Mouse (Mus musculus): ENCODE results near the gene Kctd21. TPM values are rescaled to one million over a fixed set of nuclear protein-coding genes. Genes with fewer than 3 reads are reported as not detected.

The Kctd21 gene
- polyA plus RNA-seq, 1 experiment from 2014 or later, result 3.5 TPM

DNA sequence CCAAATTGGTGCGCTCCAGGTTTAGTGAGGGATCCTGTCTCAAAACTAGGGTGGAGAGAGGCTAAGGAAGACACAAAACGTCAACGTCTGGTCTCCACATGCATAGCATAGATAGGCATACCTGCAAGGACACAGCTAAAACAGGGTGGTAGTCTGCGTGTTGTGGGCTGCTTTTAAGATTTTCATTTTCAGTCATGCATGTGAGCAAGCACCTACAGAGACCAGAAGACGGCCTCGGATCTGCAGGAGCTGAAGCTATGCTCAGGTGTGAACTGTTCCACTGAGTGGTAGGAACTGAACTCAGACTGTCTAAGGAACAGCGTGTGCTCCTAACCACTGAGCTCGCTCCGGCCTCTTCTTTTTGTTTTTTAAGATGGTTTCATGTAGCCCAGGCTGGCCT lies 43.0 kb downstream of the Kctd21 start:
- no peak overlapping the region for H3K9ac ChIP-seq
- H3K4me1 ChIP-seq (replicated peaks), result peaks cover 7% of the 10 kb centered on the region
- H3K4me2 ChIP-seq, result no peak overlapping the region
- H3K4me3 ChIP-seq, result no peak overlapping the region
- 93% methylated on average over 9 of the region's 9 CpGs for WGBS
- H3K9me3 ChIP-seq (replicated peaks), result no peaks in the 10 kb centered on the region
- no peak overlapping the region for H3K27ac ChIP-seq
- H3K36me3 ChIP-seq, result peaks cover 50% of the 10 kb centered on the region
- no peaks in the 10 kb centered on the region for H3K27me3 ChIP-seq
- no peak for ATAC-seq (replicated peaks; ENCODE audit: insufficient number of reproducible peaks, insufficient read depth, low FRiP score, low read depth)

DNA sequence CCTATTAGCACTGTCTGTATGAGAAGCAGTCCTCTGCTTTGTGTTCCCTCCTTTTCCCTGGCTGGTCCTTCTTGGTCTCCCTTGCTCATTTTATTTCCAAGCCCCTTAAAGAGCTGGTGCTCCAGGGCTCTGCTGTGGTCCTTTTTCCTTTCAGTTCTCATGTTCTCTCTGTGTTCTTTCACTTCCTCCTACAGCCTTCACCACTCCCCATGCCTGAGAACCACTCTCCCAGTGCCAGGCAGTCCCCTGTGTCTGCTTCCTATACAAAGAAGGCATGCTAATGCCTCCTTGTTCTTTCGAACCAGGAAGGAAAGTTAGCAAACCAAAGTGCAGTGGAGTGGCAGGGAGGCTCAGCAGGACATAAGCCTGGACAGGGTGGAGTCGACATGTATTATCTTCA lies 43.8 kb downstream of the Kctd21 start:
- Histone ChIP-seq H3K4me2 (no peak overlapping the region), H3K4me1 (replicated peaks) (peaks cover 6% of the 10 kb centered on the region), H3K9ac (no peak overlapping the region), H3K27ac (no peak overlapping the region), H3K27me3 (no peaks in the 10 kb centered on the region), H3K4me3 (no peak overlapping the region), H3K9me3 (replicated peaks) (no peaks in the 10 kb centered on the region), H3K36me3 (peaks cover 55% of the 10 kb centered on the region)
- 70% methylated on average over 2 of the region's 2 CpGs for WGBS
- no peak for ATAC-seq (replicated peaks; ENCODE audit: insufficient number of reproducible peaks, insufficient read depth, low FRiP score, low read depth)

DNA sequence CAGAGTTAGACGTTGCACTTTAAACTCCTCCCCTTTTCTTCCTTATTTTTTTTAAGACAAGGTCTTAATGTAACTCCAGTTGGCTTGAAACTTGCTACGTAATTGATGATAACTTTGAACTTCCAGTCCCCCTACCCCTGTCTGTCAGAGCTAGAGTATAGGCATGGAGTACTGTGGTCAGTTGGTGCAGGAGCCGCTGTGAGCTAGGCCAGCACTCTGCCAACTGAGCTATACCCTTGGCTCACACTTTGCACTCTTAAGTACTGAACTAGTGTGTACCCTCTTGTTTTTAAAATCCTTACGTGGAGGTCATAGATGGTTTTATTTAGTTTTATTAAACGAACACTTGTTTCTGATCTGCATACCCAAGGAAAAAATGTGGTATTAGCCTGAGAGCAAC lies 47.2 kb downstream of the Kctd21 start:
- Histone ChIP-seq H3K36me3 (peaks cover 86% of the 10 kb centered on the region), H3K4me2 (no peak overlapping the region), H3K27me3 (no peaks in the 10 kb centered on the region), H3K4me1 (replicated peaks) (no peaks in the 10 kb centered on the region), H3K9ac (no peak overlapping the region), H3K4me3 (no peak overlapping the region), H3K27ac (no peak overlapping the region), H3K9me3 (replicated peaks) (no peaks in the 10 kb centered on the region)
- 92% methylated on average over 5 of the region's 5 CpGs for WGBS
- ATAC-seq (replicated peaks; ENCODE audit: insufficient number of reproducible peaks, insufficient read depth, low FRiP score, low read depth), result no peak

DNA sequence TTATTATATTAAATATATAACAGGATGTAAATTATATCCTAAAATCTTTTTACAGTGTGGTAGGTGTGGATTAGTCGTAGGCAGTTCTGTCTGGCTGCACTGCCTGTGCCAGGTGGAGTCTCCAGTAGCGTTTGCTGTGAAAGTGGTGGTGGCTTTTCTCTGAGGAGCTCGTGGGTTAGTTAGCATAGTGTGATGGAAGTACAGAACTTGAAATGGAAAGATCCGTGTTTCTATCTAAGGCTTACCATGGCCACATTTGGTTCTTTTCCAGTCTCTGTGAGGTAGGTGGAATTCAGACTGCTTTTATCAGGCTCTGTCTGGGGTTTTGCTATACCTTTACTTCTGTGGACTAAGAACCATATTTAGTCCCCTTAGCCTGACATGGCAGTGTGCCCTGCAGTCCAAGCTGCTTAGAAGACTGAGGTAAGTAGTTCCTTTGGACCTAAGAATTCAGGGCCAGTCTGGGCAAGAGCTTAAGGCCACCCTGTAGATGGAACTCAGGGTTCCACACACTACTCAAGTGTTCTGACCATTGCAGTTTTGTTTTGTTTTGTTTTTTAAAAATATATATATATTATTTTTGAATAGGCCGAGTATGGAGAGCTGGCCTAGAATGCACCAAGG lies 48.5 kb downstream of the Kctd21 start:
- Histone ChIP-seq H3K4me3 (no peak overlapping the region), H3K9ac (no peak overlapping the region), H3K27me3 (no peaks in the 10 kb centered on the region), H3K36me3 (peaks cover 86% of the 10 kb centered on the region), H3K4me1 (replicated peaks) (no peaks in the 10 kb centered on the region), H3K27ac (no peak overlapping the region), H3K4me2 (no peak overlapping the region), H3K9me3 (replicated peaks) (no peaks in the 10 kb centered on the region)
- no peak for ATAC-seq (replicated peaks; ENCODE audit: insufficient number of reproducible peaks, insufficient read depth, low FRiP score, low read depth)
- WGBS, result 94% methylated on average over 5 of the region's 5 CpGs

DNA sequence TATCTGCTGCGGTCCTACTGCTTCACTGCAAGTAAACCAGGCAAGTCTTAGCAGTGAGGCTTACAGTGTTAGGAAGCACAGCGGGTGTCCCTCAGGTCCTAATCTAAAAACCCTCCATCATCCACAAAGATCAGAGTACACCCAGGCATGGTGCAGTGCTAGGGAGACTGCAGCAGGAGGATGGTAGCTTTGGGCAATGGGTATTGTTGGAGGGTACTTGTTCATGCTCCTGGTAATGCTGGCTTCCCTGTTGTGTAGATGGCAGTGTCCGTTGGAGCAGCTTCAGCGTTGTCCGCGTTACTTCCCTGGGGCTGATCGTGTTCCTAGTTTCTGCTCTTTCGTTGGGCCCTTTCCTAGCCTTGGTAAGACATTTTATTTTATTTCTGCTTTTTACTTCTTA lies 50.5 kb downstream of the Kctd21 start:
- H3K27me3 ChIP-seq, result no peaks in the 10 kb centered on the region
- 96% methylated on average over 8 of the region's 8 CpGs for WGBS
- H3K27ac ChIP-seq, result no peak overlapping the region
- no peaks in the 10 kb centered on the region for H3K4me1 ChIP-seq (replicated peaks)
- no peaks in the 10 kb centered on the region for H3K9me3 ChIP-seq (replicated peaks)
- no peak overlapping the region for H3K4me3 ChIP-seq
- H3K4me2 ChIP-seq, result no peak overlapping the region
- H3K36me3 ChIP-seq, result peaks cover 90% of the 10 kb centered on the region
- H3K9ac ChIP-seq, result no peak overlapping the region
- no peak for ATAC-seq (replicated peaks; ENCODE audit: insufficient number of reproducible peaks, insufficient read depth, low FRiP score, low read depth)

DNA sequence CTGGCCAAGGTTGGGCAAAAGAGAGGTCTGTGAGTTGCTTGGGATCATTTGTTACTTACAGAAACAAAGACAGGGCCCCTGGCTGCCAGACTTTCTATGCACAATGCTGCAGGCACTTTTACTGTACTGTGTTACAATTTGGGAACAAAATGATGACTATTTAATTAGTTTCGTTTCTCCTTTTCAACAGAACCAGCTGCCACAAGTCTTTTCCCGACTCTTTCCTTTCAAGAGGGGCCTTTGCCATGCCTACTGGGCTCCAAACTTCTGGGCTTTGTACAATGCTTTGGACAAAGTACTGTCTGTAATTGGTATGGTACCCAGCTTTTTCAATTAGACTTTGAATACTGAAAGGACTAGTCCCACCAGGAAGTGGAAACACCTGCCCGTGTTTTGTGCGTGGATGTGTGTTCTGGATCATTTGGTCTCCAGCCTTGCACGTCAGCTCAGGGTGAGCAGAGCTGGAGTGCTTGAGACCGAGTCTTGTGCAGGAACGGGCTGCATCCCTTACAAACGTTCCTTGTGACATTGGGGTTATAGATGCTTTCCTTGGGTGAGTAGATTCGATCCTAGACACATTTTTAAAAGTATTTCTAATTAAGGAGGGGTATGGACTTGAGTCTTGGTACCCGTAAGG lies 51.5 kb downstream of the Kctd21 start:
- no peak for ATAC-seq (replicated peaks; ENCODE audit: insufficient number of reproducible peaks, insufficient read depth, low FRiP score, low read depth)
- H3K27ac ChIP-seq, result no peak overlapping the region
- H3K9me3 ChIP-seq (replicated peaks), result no peaks in the 10 kb centered on the region
- H3K9ac ChIP-seq, result no peak overlapping the region
- WGBS, result 88% methylated on average over 10 of the region's 10 CpGs
- H3K4me3 ChIP-seq, result no peak overlapping the region
- peaks cover 89% of the 10 kb centered on the region for H3K36me3 ChIP-seq
- no peaks in the 10 kb centered on the region for H3K4me1 ChIP-seq (replicated peaks)
- no peak overlapping the region for H3K4me2 ChIP-seq
- H3K27me3 ChIP-seq, result no peaks in the 10 kb centered on the region

DNA sequence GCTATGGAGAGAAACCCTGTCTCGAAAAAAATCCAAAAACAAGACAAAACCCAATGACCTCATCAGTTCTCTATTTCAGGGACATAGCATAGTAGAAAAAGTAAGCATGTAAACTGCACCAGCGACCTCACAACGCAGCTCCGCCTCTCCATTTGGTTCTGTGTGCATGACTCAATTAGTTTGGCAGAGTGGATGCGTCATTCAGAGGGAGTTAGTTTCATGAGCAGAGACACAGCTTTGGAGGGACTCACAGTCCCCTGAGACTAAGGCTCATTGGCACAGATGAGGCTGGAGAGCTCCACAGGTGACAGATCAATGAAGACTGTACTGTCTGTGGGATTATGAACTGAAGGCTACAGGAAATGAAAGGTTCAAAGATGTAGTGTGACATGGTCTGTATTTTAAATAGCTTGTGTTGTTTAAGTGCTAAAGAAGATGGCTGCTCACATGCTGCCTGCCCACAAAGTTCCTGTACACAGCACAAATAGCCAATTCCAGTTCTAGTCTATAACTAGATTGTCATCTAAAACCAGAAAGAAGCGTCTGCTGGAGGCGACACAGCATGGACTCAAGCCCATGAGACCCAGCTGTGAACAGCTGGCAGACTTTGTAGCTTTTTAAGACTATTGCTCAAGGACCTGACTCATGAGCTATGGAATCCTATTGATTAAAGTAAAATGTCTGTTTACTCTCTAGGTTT lies 54.1 kb downstream of the Kctd21 start:
- H3K4me3 ChIP-seq, result no peak overlapping the region
- H3K4me2 ChIP-seq, result no peak overlapping the region
- peaks cover 90% of the 10 kb centered on the region for H3K36me3 ChIP-seq
- no peak overlapping the region for H3K9ac ChIP-seq
- H3K9me3 ChIP-seq (replicated peaks), result no peaks in the 10 kb centered on the region
- no peak overlapping the region for H3K27ac ChIP-seq
- H3K4me1 ChIP-seq (replicated peaks), result no peaks in the 10 kb centered on the region
- no peaks in the 10 kb centered on the region for H3K27me3 ChIP-seq
- WGBS, result 91% methylated on average over 7 of the region's 7 CpGs
- ATAC-seq (replicated peaks; ENCODE audit: insufficient number of reproducible peaks, insufficient read depth, low FRiP score, low read depth), result no peak

DNA sequence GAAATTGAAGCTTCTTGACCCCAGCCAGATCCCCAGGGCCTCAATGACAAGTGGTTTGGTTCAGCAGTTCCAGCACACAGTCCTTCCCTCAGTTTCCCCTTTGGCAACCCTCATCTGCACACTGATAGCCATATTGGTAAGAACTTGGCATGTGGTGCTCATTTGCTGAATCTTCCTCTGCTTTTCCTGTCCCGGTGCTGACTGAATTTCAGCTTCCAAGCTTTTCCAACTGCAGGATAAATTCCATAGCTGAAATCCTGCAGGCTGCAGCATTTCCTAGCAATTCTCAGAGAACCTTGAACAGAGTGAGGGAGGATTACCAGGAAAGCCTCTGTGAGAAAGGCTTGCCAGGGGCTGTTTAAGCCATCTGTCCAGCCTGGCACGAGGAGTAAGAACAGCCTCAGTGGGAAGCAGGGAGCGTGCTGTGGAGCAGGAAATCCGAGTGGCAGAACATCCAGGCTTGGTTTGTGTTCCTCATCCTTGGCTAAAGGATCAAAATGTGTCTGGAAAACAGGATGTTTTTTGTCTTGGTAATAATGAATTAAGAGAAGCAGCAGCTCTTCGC lies 54.8 kb downstream of the Kctd21 start:
- Histone ChIP-seq H3K36me3 (peaks cover 90% of the 10 kb centered on the region), H3K27me3 (no peaks in the 10 kb centered on the region), H3K4me1 (replicated peaks) (no peaks in the 10 kb centered on the region), H3K27ac (no peak overlapping the region), H3K4me2 (no peak overlapping the region), H3K9me3 (replicated peaks) (no peaks in the 10 kb centered on the region), H3K9ac (no peak overlapping the region), H3K4me3 (no peak overlapping the region)
- ATAC-seq (replicated peaks; ENCODE audit: insufficient number of reproducible peaks, insufficient read depth, low FRiP score, low read depth), result no peak
- WGBS, result 83% methylated on average over 5 of the region's 5 CpGs

DNA sequence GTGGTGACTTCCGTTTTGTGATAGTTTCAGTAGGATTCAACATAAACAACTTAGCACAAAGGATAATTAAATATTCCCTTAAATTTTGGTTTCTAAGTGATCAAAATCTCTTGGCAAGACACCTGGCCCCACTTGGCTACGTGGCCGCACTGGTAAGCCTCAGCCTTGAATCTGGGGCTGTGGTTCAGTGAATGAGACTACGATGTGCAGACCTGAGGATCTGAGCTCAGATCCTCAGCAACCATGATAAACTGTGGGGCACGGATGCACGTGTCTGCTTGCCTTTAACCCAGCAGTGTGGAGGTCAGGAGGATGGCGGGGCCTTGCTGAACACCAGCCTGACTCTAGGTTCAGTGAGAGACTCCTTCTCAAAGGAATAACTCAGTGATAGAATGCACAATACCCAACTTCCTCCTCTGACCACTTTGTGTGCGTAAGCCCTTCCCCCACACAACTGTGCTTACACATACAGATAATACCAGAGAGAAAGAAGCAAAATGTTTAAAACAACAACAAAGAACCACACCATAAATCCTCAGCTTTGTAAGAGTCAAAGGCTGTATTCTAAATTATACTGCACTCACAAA lies 55.5 kb downstream of the Kctd21 start:
- Histone ChIP-seq H3K4me3 (no peak overlapping the region), H3K4me2 (no peak overlapping the region), H3K27me3 (no peaks in the 10 kb centered on the region), H3K9ac (no peak overlapping the region), H3K36me3 (peaks cover 88% of the 10 kb centered on the region), H3K4me1 (replicated peaks) (no peaks in the 10 kb centered on the region), H3K27ac (no peak overlapping the region), H3K9me3 (replicated peaks) (no peaks in the 10 kb centered on the region)
- ATAC-seq (replicated peaks; ENCODE audit: insufficient number of reproducible peaks, insufficient read depth, low FRiP score, low read depth), result no peak
- WGBS, result 88% methylated on average over 8 of the region's 8 CpGs

DNA sequence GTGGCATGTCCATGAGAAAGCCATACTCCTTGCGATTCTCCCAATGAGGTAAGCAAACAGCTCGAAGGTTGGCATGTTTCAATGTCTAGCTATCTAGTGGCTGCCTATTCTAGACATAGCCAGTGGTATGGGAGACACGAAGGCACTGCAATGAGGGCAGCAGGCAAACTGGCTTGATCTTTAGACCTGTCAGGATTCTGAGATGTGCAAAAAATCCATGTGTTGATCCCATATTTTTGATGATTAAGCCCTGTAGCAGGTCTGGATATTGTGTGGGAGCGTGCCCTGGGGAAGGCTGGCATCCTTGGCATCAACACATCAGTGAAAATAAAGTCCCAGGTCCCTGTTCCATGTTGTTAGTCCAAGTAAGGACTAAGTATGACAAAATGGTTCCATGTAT lies 56.4 kb downstream of the Kctd21 start:
- no peak overlapping the region for H3K4me3 ChIP-seq
- no peak overlapping the region for H3K27ac ChIP-seq
- no peaks in the 10 kb centered on the region for H3K4me1 ChIP-seq (replicated peaks)
- no peak for ATAC-seq (replicated peaks; ENCODE audit: insufficient number of reproducible peaks, insufficient read depth, low FRiP score, low read depth)
- peaks cover 80% of the 10 kb centered on the region for H3K36me3 ChIP-seq
- H3K4me2 ChIP-seq, result no peak overlapping the region
- no peaks in the 10 kb centered on the region for H3K27me3 ChIP-seq
- no peaks in the 10 kb centered on the region for H3K9me3 ChIP-seq (replicated peaks)
- H3K9ac ChIP-seq, result no peak overlapping the region
- 94% methylated on average over 4 of the region's 4 CpGs for WGBS

DNA sequence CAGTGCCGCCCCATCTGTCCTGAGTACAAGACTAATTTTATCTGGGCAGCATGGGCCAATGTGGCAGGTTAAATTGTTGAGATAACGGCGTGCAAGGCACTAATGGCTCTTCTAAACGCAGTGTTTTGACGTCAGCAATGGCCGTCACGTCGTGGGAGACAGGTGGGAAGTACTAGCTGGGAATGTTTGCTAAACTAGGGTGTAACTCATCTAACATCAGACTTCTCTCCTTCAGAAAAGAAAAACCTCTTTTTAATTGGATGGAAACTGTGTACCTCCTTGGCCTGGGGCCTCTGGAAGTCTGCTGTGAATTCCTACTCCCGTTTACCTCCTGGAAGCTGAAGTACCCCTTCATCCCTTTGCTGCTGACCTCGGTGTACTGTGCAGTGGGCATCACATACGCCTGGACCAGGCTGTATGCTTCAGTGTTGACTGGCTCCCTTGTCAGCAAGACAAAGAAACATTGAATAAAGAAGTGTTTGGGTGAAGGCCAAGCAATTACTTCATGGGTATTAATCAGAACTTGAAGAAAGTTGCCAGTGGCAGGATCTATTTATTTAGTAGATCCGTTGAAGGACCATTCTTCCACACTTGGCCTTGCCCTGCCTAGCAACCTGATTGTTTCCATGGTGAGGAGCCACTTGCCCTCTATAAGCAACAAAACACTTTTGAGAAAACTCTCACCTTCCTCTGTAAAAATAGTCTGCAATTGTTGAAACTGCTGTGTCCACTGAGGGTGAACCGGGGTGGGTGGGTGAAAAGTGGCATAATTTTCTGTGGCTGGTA lies 59.4 kb downstream of the Kctd21 start:
- no peak overlapping the region for H3K4me3 ChIP-seq
- peaks cover 52% of the 10 kb centered on the region for H3K36me3 ChIP-seq
- WGBS, result 71% methylated on average over 13 of the region's 13 CpGs

More for the DNA sequence above, 59.4 kb downstream of the Kctd21 start:
- H3K9me3 ChIP-seq (replicated peaks), result no peaks in the 10 kb centered on the region
- H3K27ac ChIP-seq, result no peak overlapping the region
- no peak overlapping the region for H3K4me2 ChIP-seq
- ATAC-seq (replicated peaks; ENCODE audit: insufficient number of reproducible peaks, insufficient read depth, low FRiP score, low read depth), result no peak
- no peaks in the 10 kb centered on the region for H3K4me1 ChIP-seq (replicated peaks)
- H3K27me3 ChIP-seq, result no peaks in the 10 kb centered on the region
- H3K9ac ChIP-seq, result no peak overlapping the region
